Mouse (Mus musculus) heart, adult 11 months (tissue): ENCODE measurements around the gene Tmpo.
"Not testable (repeated sequence)": the region's sequence is repeated elsewhere in the genome, so short reads cannot be mapped to it uniquely, and the experiment has no call there.

Experiments
- DNase-seq: peaks from one replicate; pipeline ENCODE4 v3.0.0; 2022

Gene Tmpo

DNA sequence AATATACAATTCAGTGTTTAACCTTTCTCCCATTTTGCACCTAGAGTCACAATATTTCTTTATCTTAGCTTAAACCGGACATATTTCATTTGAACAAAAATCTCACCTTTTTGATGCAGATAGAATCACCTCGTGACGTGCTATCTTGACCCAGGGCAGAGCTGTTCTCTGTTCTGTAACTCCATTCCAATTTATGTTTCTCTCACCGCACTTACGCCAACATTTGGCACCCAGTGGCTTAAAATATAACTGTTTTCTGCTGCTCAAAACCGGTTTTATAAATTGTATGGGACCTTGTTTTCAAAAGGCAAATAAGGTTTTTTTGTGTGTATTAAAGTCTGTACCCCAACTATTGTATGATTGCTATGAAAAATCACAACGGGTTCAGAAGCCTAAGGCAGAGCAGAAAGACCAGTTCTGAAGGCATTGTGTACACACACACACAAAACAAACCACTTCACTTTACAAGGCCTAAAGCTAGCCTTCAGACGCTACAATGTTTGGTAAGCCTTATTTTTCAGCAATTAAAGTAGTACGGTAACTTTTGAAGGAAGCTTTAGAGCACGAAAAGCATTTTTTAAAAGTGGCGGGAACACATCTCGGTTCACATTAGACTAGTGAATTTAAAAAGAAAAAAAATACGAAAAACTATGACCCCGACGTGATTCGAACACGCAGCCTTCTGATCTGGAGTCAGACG lies at the start of gene Tmpo:
Gene Tmpo, minus strand, starts transcription at position 555 of the 700 bp plus-strand sequence.
- DNase-seq: no peak

DNA sequence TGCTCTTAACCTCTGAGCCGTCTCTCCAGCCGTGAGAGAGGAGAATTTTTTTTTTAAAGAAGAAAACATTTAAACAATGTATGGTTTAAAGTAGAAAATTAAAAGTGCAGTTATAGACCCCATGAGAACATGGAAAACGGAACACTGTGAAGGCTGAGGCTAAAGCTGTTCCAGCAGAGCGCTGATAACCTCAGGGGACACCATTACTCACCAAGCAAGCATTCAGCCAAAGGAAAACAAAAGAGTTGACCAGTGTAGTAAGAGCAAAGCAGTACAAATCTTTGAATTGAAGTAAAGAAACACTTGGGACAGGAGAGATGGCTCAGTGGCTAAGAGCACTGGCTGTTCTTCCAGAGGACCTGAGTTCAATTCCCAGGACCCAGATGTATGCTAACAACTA lies 49.3 kb upstream of the Tmpo start:
- DNase-seq: peak; percentile 96

DNA sequence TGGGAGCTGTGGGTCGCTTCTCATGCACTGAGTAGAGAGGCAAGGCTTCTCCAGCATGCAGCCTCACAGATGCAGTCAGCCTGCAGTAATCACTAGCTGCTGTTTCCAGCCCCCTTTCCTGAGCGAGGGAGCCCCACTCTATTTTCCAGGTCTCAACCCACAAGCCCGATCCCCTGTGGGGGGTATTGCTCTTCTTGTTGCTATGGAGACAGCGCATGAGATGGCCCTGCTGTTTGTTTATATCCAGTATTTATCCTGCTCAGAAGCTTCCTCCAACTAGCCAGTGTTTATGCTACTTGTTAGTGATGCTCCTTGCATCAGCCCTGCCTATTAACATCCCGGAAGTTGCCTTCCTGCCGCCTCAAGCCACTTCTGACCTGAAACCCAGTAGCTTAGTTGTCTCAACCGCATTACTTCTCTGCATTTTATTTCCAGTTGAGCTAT lies 48.4 kb upstream of the Tmpo start:
- DNase-seq: peak; percentile 92

DNA sequence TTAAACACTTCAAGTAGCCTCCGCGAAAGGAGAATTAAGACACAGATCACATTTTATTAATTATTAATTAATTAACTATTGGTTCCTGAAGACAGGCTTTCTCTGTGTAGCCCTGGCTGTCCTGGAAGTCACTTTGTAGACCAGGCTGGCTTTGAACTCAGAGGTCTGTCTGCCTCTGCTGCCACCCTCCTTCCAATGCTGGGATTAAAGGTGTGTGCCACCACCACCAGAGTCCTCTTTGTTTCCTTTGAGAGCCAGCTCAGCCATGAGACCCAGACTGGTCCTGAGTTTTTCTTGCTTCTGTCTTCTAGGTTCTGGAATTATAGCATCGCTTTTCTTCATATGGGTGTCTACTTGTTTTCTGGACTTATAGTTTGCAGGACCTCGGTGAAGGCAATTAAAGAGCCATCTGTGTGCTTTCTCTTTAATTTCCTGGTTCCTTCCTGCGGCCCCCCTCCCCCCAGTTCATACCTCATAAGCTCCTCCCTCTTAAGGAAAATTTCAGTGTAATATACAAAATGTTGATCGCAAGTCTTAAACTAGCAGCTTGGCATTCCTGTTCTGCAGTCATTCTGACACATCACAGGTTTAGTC lies 47.9 kb upstream of the Tmpo start:
- DNase-seq: peak; percentile 64

DNA sequence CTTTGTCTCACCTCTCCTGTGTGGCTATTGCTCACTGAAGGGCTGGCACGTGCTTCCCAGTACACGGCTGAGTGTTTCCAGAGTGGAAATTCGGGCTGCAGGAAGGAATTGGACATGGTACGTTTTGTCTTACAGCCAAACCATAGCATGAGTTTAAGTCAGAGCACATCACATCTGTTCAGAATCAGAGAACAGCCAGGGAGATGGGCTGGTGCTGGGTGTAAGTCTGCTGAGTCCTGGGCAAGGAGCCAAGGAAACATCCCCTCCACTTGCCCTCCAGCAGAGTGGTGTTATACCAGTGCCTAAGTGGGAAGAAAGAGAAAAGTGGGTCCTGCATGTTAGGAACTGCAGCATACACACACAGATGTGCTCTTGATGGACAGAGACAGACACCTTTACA lies 45.9 kb upstream of the Tmpo start:
- DNase-seq: no peak

DNA sequence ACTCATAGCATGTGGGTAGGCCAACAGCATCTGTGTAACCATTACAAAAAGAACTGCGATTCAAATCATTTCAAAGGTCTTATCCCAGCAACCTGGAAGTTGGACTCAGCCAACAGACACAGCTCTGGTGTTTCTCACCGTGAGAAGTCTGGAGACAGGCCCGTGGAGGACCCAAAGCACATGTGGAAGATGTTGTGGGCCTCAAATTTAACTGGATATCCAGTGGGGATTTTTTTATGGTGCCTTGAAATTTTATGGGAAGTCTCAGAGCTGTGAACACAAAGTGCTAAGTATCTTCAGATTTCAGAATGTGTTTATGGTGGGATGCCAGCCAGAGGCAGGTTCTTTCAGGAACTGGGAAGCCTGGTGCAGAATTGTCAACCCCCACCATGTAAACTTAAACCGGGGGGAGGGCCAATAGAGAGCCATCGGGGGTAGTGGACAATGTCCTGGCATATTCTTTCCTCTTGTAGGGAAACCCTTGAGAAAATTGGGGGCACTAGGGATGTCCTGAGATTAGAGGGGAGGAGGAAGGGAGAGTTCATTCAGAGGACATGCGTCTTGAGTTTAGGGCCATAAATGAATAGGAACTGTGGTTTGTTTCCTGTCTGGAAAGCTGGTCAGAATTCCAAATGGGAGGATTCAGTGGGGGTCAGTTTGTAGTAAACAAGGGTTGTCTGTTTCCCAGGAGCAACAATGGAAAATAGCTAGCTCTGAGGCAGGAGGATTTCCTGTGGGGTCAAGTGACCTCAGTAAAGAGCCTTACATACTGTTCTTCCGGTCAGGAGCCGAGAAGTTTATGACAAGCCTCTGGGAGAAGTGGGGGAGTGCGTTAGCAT lies 41.5 kb upstream of the Tmpo start:
- DNase-seq: peak; percentile 93

DNA sequence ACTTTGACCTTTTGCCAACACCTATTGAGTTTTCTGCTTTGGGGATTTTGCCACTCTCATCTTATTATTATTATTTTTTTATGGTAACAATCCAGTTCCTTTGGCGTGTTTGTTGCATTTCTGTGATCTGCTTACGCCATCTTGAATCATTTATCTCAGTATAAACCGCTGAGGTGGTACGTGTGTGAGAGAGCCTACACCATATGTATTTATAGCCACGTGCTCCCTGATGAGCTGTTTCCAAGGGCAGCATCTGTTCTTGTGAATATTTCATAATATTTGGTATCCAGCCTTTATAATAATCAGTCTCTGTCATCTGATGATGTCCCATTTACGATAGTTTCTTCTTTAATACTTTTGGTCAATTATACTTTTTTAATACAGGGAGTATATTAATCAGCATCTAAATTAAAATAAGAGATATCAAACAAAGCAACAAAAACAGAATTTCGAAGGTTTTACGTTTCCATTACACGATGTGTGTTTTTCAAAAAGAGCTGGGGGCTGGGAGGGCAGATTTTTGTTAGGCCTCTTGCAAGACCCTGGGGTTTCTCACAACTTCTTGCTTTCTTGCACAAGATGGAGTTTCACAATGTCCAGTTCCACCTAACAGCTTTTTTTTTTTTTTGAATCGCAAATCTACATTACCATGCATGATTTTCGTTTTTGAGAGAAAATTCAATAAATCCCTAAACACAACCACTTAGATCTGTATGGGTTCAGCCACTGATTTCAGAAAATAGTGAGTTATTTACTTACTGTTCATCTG lies 28.0 kb upstream of the Tmpo start:
- peak; percentile 48 for DNase-seq

DNA sequence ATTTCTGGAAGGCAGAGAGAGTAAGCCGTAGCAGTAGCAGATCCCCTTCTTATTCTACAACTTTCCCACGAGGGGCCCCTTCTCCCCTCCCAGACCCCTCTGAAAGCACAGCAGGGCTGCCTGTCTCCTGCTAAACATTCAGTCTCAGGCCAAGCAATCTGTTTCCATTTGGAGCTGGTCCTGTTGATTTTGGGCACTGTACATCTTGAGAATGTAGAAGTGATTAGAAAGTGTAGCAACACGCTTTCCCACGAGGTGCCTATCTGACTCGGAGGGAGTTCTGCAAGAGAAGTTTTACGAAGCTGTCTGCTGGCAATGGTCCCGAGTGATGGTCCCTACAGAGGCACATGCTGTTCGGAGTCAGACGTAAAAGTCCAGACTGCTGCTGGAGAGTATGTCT lies 27.3 kb upstream of the Tmpo start:
- DNase-seq: peak; percentile 94

DNA sequence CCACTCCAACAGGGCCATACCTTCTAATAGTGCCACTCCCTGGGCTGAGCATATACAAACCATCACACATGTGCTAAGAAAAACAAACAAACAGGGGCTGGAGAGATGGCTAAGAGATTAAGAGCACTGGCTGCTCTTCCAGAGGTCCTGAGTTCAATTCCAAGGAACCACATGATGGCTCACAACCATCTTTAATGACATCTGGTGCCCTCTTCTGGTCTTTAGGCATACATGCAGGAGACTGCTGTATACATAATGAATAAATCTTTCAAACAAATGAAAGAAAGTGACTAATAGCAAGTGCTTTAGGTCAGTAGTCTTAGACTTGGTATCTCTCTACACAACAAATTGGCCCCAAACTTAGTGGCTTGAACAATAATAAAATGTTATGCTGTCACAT lies 26.2 kb upstream of the Tmpo start:
- no peak for DNase-seq

DNA sequence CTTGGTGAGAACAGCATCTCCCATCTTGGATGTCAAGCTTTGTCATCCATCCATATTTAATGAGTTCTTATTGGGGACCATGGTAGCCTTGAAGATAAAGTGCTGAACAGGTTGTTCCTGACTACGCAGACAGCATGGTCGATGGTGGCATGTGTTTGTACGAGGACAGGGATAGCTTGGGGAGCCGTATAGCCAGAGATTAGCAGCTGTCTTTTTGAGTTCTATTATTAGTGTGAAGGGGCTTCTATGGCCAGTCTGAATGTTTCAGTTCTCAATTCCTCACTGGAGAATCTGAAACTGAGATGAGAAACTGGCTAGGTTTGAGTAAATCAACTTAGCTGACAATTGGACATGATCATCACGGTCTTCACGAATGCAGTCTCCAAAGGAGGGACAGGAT lies 24.5 kb upstream of the Tmpo start:
- DNase-seq: peak; percentile 45

DNA sequence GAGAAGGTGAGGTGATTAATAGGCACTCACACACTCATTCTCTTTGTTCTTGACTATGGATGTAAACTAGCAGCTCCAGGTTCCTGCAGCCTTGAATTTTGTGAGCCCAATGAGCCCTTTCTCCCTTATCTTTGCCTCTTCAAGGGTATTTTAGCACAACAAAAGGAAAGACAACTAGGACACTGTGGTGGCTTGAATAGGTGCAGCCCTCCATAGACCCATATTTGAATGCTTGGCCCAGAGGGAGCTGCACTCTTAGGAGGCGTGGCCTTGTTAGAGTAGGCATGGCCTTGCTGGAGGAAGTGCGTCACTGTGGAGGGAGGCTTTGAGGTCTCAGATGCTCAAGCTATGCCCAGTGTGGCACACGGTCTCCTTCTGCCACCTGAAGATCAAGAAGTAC lies 19.5 kb upstream of the Tmpo start:
- DNase-seq: no peak

DNA sequence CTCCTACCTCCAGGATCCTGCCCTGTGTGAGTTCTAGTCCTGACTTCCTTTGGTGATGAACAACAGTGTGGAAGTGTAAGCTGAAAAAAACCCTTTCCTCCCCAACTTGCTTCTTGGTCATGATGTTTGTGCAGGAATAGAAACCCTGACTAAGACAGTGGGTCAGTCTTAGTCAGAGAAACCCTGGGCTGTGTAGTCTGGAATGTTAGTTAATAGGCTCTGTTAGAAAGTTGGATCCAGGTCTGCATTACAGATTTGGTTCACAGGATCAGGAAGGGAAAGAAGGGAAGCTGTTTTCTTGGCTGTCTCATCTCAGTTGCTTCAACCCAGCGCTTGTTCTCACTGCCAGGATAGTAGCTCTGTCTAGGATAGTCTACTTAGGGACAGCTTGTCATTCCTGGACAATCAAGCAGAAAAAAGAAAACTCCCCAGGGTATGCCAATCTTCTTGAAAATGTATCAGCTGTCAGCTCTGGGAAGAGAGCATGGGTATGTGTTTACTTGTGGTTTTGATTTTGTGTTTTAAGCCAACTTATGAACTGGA lies 18.2 kb upstream of the Tmpo start:
- peak; percentile 85 for DNase-seq

DNA sequence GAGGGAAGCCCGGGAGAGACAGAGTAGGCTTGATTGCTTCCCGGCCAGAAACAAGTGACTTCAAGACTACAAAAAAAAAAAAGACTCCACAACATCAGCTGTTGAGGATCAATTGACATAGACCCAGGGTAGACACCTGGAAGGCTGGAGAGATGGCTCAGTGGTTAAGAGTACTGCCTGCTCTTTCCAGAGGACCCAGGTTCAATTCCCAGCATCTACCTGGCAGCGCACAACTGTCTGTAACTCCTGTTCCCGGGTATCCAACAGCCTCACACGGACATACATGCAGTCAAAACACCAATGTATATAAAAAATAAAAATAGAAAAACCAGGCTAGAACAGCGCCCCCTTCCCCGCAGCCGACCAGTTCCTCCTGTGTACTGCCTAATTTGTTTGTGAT lies 16.6 kb upstream of the Tmpo start:
- DNase-seq: peak; percentile 51

DNA sequence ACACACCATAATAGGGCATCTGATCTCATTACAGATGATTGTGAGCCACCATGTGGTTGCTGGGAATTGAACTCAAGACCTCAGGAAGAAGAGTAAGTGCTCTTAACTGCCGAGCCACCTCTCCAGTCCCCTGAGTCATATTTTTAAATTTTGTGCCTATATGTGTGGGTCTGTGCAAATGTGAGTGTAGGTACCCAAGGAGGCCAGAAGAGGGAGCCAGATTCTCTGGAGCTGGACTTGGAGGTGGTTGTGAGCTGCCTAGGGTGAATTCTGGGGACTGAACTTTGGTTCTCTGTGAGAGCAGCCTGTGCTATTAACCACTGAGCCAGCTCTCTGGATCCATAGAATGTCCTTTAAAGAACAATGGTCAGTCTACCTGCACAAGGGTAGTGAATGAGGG lies 15.7 kb upstream of the Tmpo start:
- DNase-seq: peak; percentile 81

DNA sequence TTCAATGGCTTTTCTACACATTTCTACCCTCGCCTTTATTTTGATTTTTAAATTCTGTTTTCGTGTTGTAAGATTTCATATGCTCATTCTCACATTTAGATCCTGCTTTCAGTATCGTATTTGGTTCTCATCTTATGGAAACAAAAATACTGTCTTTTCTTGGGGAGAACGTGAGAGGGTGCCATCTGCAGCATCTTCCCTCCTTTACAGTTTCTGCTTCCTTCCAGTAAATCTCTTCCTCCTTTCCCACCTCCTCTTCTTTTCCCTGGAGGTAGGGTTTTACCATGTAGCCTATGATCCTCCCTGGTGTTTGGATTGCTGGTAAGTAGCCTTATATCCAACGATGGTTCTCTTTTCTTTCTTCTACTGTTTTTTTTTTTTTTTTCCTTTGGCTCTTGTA lies 14.6 kb upstream of the Tmpo start:
- DNase-seq: no peak

DNA sequence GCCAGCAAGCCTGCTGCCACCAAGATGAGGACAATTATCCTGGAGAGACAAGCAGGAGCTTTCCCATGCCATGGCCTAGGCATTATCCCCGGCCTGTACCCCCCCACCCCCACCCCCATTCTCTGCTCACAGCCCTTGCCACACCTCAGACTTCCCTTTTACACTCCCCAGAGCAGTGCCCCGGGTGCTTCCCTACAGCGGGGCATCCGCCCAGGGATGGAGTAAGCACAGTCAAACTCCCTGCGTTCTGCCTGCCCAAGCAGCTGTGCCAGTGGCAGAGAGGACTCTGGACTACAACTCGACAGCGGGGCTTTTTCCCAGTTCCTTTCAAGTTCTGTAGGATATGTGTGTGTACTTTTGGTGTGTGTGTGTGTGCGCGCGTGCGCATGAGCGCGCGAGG lies 14.0 kb upstream of the Tmpo start:
- peak; percentile 64 for DNase-seq

DNA sequence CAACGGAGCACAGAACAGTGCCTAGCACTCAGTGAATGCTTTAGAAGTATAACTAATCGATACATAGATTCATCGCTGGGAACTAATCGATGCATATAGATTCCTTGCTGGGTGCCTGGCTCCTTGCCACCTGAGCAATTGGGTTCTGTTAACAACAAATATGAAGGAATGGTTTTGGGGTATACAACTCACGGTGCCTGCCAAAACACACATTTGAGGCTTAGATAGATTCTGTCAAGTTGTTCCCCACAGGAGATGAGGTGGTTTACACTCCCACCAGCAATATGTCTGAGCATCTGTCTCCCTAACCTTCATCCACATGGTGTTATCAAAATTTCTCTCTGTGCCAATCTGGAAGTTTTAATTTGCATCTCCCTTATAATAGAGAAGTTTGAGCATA lies 10.7 kb upstream of the Tmpo start:
- DNase-seq: no peak

DNA sequence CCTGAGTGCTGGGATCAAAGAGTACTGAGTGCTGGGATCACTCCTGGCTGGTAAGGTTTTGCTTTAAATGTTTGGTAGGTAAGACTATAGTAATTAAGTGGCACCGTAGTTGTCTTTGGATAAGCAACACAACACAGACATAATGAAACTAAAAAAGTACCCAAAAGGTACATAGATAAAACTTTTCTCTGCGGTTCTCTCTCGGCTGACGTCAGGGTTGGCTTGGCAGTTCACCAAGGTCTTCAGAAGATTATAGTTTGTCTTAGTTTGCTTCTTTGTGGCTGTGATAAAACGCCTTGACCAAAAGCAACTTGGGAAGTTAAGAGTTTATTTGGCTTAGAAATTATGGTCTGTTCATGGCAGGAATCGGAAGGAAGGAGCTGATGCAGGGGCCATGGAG lies 8.4 kb upstream of the Tmpo start:
- DNase-seq: no peak

DNA sequence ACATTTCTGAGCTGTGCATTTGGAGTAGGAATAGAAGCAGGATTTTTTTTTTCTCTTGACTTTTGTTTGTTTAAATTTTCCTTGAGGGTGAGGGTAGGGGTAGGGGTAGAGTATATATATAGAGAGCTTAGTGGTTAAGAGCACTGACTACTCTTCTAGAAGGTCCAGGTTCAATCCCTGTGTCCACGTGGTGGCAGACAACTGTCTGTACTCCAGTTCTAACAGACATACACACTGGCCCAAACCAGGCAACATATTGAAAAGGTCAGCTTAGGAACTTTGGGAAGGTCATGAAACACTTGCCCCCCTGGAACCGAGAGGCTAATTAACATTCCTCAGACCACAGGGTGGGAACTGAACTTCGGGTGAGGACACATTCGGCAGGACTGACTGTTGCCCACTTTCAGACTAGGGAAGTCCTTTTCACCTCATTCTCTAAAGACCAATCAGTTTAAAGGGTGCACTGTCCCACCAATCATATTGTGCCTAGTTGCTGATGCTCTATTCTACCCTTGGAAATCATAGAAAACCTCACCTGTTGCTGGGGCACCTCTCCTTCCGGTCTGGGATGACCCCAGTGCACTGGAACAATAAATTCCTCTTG lies 7.7 kb upstream of the Tmpo start:
- no peak for DNase-seq

DNA sequence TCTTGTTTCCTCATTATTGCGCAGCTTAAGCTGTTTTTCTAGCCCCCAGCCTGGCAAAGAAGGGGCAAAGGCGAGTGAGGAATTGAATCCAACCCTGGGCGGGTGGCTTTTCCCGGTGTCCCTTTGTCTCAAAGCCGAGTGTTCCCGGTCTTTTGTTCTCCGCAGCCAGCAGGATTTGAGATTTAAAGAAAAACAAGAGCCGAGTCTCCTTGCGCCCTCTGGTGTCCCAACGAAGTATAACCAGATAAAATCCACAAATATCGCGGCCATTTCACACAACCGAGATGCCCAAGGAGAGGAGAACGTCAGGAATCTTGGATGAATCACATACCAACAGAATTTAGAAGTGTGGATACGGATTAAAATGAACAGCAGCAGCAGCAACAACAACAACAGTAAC lies 6.8 kb upstream of the Tmpo start:
- peak; percentile 98 for DNase-seq

DNA sequence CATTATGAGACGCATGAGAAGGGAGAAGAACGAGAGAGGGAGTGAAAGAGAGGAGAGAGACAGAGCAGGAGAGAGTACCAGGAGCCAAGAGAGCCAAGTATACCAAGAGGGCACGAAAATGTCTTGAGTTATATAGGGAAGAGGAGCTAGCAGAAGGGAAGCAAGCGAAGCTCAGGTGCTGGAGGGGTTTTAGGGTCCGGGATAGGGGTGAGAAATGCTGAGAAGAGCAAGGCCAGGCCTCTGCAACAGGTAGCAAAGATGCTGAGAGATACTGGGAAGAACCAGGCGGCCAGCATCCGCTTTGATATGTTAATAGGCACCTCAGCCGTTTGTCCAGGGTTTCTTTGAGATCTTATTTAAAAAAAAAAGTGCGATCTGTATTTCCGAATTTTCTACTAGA lies 6.2 kb upstream of the Tmpo start:
- no peak for DNase-seq

DNA sequence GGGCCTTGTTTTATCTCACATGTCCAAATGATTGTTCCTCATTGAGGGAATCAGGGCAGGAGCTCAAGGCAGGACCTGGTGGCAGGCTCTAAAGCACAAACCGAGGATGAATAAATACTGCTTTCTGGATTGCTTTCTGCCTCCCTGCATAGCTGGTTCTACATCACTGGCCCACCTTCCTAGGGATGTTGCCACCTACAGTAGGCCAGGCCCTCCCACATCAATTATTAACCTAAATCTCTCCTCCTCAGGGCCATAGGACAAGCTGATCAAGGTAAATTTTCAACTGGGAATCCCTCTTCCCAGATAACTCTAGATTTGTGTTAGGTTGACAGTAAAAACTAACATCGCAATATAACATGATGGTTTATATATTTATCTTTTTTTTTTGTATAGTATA lies 4.6 kb upstream of the Tmpo start:
- DNase-seq: no peak

DNA sequence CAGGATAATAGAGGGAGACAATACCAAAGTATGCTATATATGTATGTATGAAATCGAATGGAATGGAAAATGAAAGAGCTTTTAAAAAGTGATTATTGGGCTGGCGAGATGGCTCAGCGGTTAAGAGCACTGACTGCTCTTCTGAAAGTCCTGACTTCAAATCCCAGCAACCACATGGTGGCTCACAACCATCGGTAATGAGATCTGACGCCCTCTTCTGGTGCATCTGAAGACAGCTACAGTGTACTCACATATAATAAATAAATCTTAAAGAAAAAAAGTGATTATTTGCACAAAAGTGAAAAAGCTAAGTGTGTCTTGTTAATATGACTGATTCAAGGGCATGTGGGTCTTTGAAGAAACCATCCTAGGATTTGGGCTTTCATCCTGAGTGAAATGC lies 3.8 kb upstream of the Tmpo start:
- not testable (repeated sequence) for DNase-seq
